Mouse (Mus musculus) urinary bladder, postnatal 10 days (tissue): ENCODE results near the gene Arhgef15.
"Not testable (repeated sequence)": the region's sequence is repeated elsewhere in the genome, so short reads cannot be mapped to it uniquely, and the experiment has no call there.

Experiments used
- DNase-seq: peaks from one replicate; pipeline ENCODE4 v3.0.0; 2022; ENCODE audit warnings: low spot score

Arhgef15 gene

GRCm38 (mm10) chr11:68957308-68957707 is at the start of gene Arhgef15:
TSS of gene Arhgef15 (minus strand) at chr11:68957480.
- DNase-seq: no peak

GRCm38 (mm10) chr11:69006575-69006974 is 49.3 kb upstream of the Arhgef15 start:
- not testable (repeated sequence) for DNase-seq

- DNase-seq: no peak
Measured at GRCm38 (mm10) chr11:69005193-69005592, 47.9 kb upstream of the Arhgef15 start.

- no peak for DNase-seq
Measured at GRCm38 (mm10) chr11:69003592-69003991, 46.3 kb upstream of the Arhgef15 start.

DNA sequence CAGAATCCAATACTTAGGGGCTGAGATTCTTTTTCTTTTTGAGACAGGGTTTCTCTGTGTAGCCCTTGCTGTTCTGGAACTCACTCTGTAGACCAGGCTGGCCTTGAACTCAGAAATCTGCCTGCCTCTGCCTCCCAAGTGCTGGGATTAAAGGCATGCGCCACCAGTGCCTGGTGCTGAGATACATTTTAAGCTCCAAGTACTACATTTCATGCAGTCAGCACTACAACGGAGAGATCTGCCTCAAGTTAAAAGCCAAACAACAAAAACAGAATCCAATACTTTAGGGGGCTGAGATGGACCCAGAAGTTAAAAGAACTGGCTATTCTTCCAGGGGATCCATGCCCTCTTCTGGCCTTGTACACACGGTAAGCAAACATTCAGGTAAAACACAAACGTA is 45.5 kb upstream of the Arhgef15 start:
- DNase-seq: not testable (repeated sequence)

GRCm38 (mm10) chr11:68997080-68997479 is 39.8 kb upstream of the Arhgef15 start:
- no peak for DNase-seq

DNA sequence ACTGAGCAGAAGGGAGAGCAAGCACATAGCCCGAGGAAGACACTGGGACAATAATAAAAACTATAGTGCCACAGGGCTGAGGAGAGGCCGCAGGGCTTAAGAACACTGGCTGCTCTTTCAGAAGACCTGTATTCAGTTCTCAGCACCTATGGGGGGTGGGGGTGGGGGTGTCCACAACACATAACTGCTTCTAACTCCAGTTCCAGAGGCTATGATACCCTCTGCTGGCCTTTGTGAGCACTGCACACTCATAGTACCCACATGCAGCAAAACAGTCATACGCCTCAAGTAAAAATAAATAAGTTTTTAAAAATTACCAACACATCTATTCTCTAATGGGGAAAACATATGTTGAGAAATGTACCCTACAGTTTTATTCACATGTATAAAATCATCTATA is 37.1 kb upstream of the Arhgef15 start:
- DNase-seq: no peak

DNA sequence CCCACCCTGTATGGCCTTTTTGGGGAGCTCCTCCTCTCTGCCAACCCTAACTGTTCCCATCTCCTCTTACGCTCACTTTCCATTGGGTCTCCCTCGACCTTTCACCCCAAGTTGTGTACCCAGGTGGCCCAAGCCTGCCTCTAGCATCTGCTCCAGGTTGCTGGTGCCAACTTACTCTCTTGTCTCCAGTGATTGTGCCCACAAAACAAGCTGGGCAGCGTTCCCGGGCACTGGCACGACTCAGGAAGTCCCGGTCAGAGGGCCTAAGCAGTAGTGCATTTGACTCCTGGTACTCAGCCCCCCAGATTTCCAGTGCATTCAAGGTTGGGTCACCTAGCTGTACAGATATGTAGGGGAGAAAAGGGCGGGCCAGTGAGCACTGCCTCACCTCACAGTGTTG is 35.8 kb upstream of the Arhgef15 start:
- no peak for DNase-seq

GRCm38 (mm10) chr11:68988341-68988740 is 31.1 kb upstream of the Arhgef15 start:
- DNase-seq: no peak

GRCm38 (mm10) chr11:68987365-68987882 is 30.1 kb upstream of the Arhgef15 start:
- no peak for DNase-seq

GRCm38 (mm10) chr11:68982639-68983369 is 25.5 kb upstream of the Arhgef15 start:
- DNase-seq: no peak

DNA sequence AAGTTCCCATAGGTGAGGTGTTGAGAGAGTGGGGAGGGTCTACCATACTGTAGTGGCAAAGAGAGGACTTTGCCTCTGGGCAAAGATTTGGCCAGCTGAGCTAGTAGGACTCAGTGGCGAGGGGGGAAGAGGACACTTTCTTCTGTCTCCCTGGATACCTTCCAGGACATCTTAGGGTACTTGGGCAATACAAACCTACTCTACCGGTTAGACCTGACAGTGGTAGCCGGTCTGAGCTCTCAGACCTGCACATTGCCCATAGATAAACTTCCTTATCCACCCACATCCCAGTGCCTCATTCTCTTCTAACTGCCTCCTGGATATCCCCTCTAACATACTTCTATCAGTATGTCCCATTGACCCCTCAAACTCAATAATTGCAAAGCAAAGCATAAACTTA is 23.6 kb upstream of the Arhgef15 start:
- DNase-seq: no peak

DNA sequence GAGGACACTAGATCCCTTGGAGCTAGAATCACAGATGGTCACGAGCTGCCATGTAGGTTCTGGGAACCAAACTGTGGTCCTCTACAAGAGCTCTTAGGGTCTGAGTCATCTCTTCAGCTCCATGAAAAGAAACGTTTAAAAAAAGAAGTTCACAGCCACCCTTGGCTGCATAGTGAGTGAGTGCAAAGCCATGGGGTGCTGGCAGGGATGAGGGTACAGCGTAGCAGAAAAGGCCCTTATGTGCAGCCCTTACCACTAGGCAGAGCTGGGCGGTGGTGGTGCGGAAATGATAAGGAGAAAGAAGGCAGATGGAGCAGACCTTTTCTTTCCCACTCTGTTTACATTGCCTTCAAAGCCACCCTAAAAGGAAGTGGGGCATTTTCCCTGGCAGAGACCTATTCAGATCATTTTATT is 22.0 kb upstream of the Arhgef15 start:
- no peak for DNase-seq

DNA sequence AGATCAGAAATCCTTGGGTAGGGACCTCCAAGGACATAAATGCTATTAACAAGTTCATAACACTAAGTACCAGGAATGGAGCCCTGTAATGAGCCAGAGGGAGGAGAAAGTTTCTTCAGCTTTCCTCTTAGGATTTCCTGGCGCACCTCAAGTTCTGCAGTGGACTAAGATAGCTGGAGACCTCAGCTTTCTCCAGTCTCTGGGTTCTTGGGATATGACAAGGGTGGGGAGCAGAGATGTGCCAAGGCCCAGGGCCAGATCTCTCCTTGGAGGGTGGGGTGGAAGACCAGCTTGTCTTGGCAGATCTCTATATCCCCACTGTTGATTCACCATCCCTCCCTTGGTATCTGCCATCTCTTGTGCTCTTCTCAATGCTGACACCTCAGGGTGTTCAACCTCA is 18.3 kb upstream of the Arhgef15 start:
- no peak for DNase-seq

- DNase-seq: no peak
Measured at GRCm38 (mm10) chr11:68975085-68975484, 17.8 kb upstream of the Arhgef15 start, which contains the start of gene Rangrf. TSS of gene Rangrf (minus strand) at chr11:68975185.

- DNase-seq: no peak
Measured at GRCm38 (mm10) chr11:68974059-68974450, 16.8 kb upstream of the Arhgef15 start.

- DNase-seq: peak; percentile 40
Measured at GRCm38 (mm10) chr11:68973250-68974058, 16.2 kb upstream of the Arhgef15 start.

DNA sequence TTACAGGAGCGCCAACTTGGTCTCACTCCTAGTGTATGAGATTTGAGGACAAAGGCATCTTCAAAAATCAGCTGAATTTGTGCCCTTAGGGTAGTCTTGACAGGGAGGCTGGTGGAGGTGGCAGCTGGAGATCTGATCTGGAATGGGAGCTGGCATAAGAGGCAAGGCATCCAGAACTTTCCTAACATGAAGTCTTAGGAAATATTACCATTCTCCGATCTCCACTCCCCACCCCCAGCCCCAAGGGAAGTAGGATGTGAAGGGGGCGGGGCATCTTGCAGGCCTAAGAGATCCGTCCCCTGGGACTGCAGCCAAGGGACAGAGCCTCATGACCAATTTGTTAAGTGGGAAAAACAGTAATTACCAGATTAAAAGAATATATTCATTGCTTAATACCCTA is 13.0 kb upstream of the Arhgef15 start:
- DNase-seq: no peak

DNA sequence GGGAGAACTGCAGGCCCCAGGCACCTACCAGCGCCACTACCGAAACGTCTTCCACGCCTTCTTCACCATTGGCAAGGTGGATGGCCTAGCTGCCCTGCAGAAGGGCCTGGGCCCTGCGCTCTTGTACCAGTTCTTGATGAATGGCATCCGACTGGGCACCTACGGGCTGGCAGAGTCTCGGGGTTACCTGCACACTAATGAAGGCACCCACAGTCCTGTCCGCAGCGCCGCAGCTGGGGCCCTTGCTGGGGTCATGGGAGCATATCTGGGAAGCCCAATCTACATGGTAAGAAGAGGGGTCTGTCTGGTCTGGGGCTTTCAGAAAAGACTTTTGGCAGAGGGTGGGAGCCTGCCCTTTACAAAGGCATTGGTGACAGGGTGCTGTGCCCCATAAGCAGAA is 11.5 kb upstream of the Arhgef15 start:
- no peak for DNase-seq

DNA sequence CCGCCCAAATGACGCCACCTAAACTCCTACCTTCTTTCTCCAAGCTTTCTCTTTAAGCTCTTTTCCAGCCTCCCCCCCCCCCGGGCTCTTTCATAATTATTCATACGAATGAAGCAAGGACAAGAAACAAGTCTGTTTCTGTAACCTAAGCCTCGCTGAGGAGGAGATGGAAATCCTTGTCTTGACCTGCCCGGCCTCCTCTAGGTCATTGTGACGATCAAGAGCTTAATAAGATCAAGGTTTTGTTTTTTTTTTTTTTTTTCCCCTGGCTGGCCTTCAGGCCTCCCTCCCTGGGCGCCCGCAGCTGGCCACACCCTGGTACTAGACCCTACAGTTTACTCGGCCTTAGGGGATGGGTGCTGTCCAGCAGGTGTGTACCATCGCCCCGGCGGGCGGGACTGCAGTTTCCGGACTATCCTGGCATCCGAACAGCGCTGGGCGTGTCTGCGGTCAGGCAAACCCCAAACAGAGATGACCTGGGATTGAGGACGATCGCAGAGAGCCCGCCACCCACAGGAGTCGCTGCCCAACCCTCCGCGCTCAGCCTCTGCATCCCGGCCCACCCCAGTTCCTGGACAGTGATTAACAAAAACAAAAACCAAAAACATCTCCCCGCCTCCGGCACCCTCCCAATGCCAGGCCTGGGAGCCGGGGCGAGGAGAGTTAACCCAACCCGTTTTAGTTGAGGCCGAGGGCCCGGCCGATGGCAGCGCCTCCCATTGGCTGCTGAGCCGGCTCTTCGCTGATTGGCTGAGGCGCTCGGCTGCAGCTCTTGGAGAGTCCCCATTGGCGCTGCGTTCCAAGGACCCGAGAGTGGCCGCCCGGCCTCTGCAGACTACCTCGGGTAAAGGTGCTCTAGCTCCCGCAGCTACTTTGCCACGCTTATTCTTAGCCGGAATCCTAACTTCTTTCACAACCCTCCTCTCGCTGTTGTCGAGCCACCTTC is 10.3 kb upstream of the Arhgef15 start, which contains the start of gene Slc25a35:
Gene Slc25a35 (plus strand): TSS at position 795 of the 946 bp plus-strand sequence.
- DNase-seq: peak; percentile 55

DNA sequence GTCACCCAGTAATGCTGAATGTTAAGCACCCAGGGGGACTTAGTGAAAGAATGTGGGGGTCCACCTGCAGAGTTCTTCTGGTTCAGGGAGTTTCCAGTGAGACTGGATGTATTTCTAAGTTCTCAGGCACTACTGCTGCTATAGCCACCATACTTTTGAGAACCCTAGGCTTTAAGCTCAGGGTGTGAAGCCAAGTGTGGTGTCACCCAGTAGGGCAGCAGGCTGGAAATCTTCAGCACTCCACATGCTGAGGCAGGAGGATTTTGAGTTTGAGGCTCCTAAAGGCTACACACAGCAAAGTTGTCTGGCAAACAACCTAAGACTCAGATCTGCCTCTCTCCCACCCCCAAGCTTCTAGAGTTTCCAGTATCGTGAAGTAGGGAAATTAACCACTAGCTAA is 9.3 kb upstream of the Arhgef15 start:
- DNase-seq: no peak

GRCm38 (mm10) chr11:68965845-68966244 is 8.6 kb upstream of the Arhgef15 start:
- no peak for DNase-seq
